Mouse (Mus musculus): ENCODE data around the gene Tbl2.

GRCm38 (mm10) chr5:135144469-135144868, 5.0 kb upstream of the Tbl2 start:
- TF ChIP-seq EP300 (IDR thresholded peaks at IDR 0.05) (no peak), CTCF (IDR thresholded peaks at IDR 0.05) (no peak)
